Mouse (Mus musculus) cortical plate, adult 2 months (tissue): ENCODE measurements around the gene Adamts7. TPM values are rescaled to one million over a fixed set of nuclear protein-coding genes. Genes with fewer than 3 reads are reported as not detected.

Experiments
- H3K27ac ChIP-seq: fragments of 200-500 bp; 2 replicates; pipeline ENCODE4 v1.5.1; 2012; ENCODE audit warnings: low read length, control low read depth, inconsistent platforms; ENCODE audit not compliant: insufficient read depth
- H3K4me1 ChIP-seq: fragments of 200-500 bp; 2 replicates; pipeline ENCODE4 v1.6.1; 2011; ENCODE audit warnings: low read length; ENCODE audit not compliant: control insufficient read depth, insufficient read depth
- H3K4me3 ChIP-seq: fragments of 200-500 bp; 2 replicates; pipeline ENCODE4 v1.5.1; 2011; ENCODE audit warnings: mild to moderate bottlenecking, low read length, control low read depth; ENCODE audit not compliant: insufficient read depth
- CTCF ChIP-seq: fragments of 200-500 bp; IDR thresholded peaks from 2 replicates; pipeline ENCODE4 v1.5.1; 2011; ENCODE audit warnings: mild to moderate bottlenecking, control low read depth, low read length; ENCODE audit not compliant: insufficient read depth; ENCODE audit errors: extremely low read depth
- POLR2A ChIP-seq: fragments of 200-500 bp; IDR thresholded peaks from 2 replicates; pipeline ENCODE4 v1.6.1; 2011; ENCODE audit warnings: mild to moderate bottlenecking, low read length, control low read depth; ENCODE audit not compliant: insufficient read depth; ENCODE audit errors: extremely low read depth
- polyA plus RNA-seq: library from polyadenylated mRNA; depleted of rRNA; stranded (reverse); fragments of >200 nt; gene quantifications from 2 replicates; pipeline ENCODE4 v1.2.3, GENCODE M21; 2012; rRNA removed

Gene Adamts7
- polyA plus RNA-seq, 1 experiment = 0.61 TPM

GRCm38 (mm10) chr9:90250964-90251750, 88.3 kb downstream of the Adamts7 start:
- H3K4me3 ChIP-seq = no peak overlapping the region
- no peaks in the 10 kb centered on the region; the same call in none of the 2 replicates for H3K4me1 ChIP-seq
- H3K27ac ChIP-seq = no peak overlapping the region
- TF ChIP-seq CTCF (no peak), POLR2A (no peak)

- no peaks in the 10 kb centered on the region; the same call in none of the 2 replicates for H3K4me1 ChIP-seq
- no peak overlapping the region for H3K27ac ChIP-seq
- no peak overlapping the region for H3K4me3 ChIP-seq
- no peak for TF ChIP-seq POLR2A
- TF ChIP-seq CTCF = no peak
Observed at GRCm38 (mm10) chr9:90253181-90253580, 90.3 kb downstream of the Adamts7 start.

- H3K27ac ChIP-seq = no peak overlapping the region
- TF ChIP-seq CTCF (no peak), POLR2A (no peak)
- no peaks in the 10 kb centered on the region for H3K4me1 ChIP-seq
- H3K4me3 ChIP-seq = no peak overlapping the region
Observed at GRCm38 (mm10) chr9:90255844-90256405, 93.1 kb downstream of the Adamts7 start.

GRCm38 (mm10) chr9:90257220-90257619, 94.4 kb downstream of the Adamts7 start:
- Histone ChIP-seq H3K4me3 (no peak overlapping the region), H3K4me1 (no peaks in the 10 kb centered on the region), H3K27ac (no peak overlapping the region)
- TF ChIP-seq CTCF (no peak), POLR2A (no peak)

Other genes with a start within 250 kb of the Adamts7 start
- 17.3 and 17.5 TPM in 2 replicates for gene Ctsh, start 108.9 kb upstream of the Adamts7 start, polyA plus RNA-seq
- gene Morf4l1, start 48.3 kb upstream of the Adamts7 start, polyA plus RNA-seq = 410 and 423 TPM in 2 replicates
- 10.4 and 11.4 TPM in 2 replicates for gene Tbc1d2b, start 107.7 kb downstream of the Adamts7 start, polyA plus RNA-seq